Comparison of ENCODE assay signal across 21 mouse cellular contexts in genomic region chr1:17451204-17451866, GRCm38 (mm10).
DNase-seq lines count a peak whose midpoint lies in the region; ATAC-seq lines count a peak whose summit lies in the region.
"Had no signal": no experiment of that assay in that cellular context is flagged by ENCODE, and none has a peak within 500 bp of the region (broad histone marks: within the 10 kb centered on the region; RNA-seq: fewer than 3 reads in every experiment).

No protein-coding gene starts in this region.

- H3K9ac ChIP-seq in heart, embryonic 12.5 days: no peak overlapping the region
- H3K9ac ChIP-seq in neural tube, embryonic 11.5 days (ENCODE audit: low read length): no peak overlapping the region
- no peak overlapping the region for H3K9ac ChIP-seq in embryonic facial prominence, embryonic 12.5 days
- H3K9ac ChIP-seq: forebrain, embryonic 13.5 days; hindbrain, embryonic 13.5 days had no signal

- H3K36me3 ChIP-seq in heart, embryonic 12.5 days: no peaks in the 10 kb centered on the region
- no peaks in the 10 kb centered on the region for H3K36me3 ChIP-seq in heart, embryonic 10.5 days
- no peaks in the 10 kb centered on the region for H3K36me3 ChIP-seq in neural tube, embryonic 11.5 days (ENCODE audit: control insufficient read depth, insufficient read depth, low read length)
- H3K36me3 ChIP-seq in embryonic facial prominence, embryonic 12.5 days: no peaks in the 10 kb centered on the region
- H3K36me3 ChIP-seq: hindbrain, embryonic 13.5 days; midbrain, embryonic 10.5 days had no signal

- no peaks in the 10 kb centered on the region for H3K27me3 ChIP-seq in heart, embryonic 12.5 days (replicated peaks)
- no peaks in the 10 kb centered on the region for H3K27me3 ChIP-seq in heart, embryonic 10.5 days (ENCODE audit: insufficient read depth, poor library complexity, severe bottlenecking)
- H3K27me3 ChIP-seq in neural tube, embryonic 11.5 days (ENCODE audit: control insufficient read depth, insufficient read depth, low read length): no peaks in the 10 kb centered on the region
- H3K27me3 ChIP-seq in embryonic facial prominence, embryonic 12.5 days: no peaks in the 10 kb centered on the region
- H3K27me3 ChIP-seq: forebrain, embryonic 13.5 days; hindbrain, embryonic 13.5 days had no signal

- no peak overlapping the region for H3K4me2 ChIP-seq in heart, embryonic 12.5 days
- H3K4me2 ChIP-seq in neural tube, embryonic 11.5 days (ENCODE audit: low read depth): no peak overlapping the region
- no peak overlapping the region for H3K4me2 ChIP-seq in embryonic facial prominence, embryonic 12.5 days (replicated peaks)
- H3K4me2 ChIP-seq: forebrain, embryonic 13.5 days; hindbrain, embryonic 13.5 days; liver, embryonic 11.5 days had no signal

- no peak for DNase-seq in heart, embryonic 10.5 days (ENCODE audit: low spot score)
- no peak for DNase-seq in neural tube, embryonic 11.5 days (ENCODE audit: low spot score)
- DNase-seq in neural tube, embryonic 10.5 days (ENCODE audit: extremely low spot score, low spot score): no peak
- DNase-seq in mesoderm, embryonic 11.5 days (ENCODE audit: low read depth, low spot score): peak; percentile 11
- DNase-seq in left cerebral cortex, postnatal 10 days (ENCODE audit: extremely low spot score in 1 of 2, low spot score in 2 of 2): no peak
- DNase-seq in urinary bladder, adult 2 months (ENCODE audit: low spot score): no peak
- DNase-seq: cerebellum, adult 2 months; cerebellum, postnatal 36 days; heart, postnatal 14 days; left cerebral cortex, postnatal 4 days; lung, adult 18-20 months; lung, postnatal 14 days; right cerebral cortex, postnatal 4 days; thymus, adult 2 months had no signal

- no peak overlapping the region for H3K4me3 ChIP-seq in heart, embryonic 12.5 days
- no peak overlapping the region for H3K4me3 ChIP-seq in heart, embryonic 10.5 days
- H3K4me3 ChIP-seq in neural tube, embryonic 11.5 days (ENCODE audit: low read depth, low read length): no peak overlapping the region
- no peak overlapping the region for H3K4me3 ChIP-seq in embryonic facial prominence, embryonic 12.5 days
- H3K4me3 ChIP-seq: forebrain, embryonic 13.5 days; hindbrain, embryonic 13.5 days; midbrain, embryonic 10.5 days had no signal

- intact Hi-C loops in left cerebral cortex, postnatal 10 days (cut with DNase I): no loop called here

- 0 out of 2 replicates have a peak, but pooled peaks cover 2% of the 10 kb centered on the region for H3K4me1 ChIP-seq in heart, embryonic 12.5 days (replicated peaks)
- no peaks in the 10 kb centered on the region for H3K4me1 ChIP-seq in heart, embryonic 10.5 days
- no peaks in the 10 kb centered on the region for H3K4me1 ChIP-seq in neural tube, embryonic 11.5 days (ENCODE audit: control insufficient read depth, insufficient read depth, low read length)
- no peaks in the 10 kb centered on the region; the same call in 1 of the 2 replicates for H3K4me1 ChIP-seq in embryonic facial prominence, embryonic 12.5 days
- H3K4me1 ChIP-seq: forebrain, embryonic 13.5 days; hindbrain, embryonic 13.5 days; midbrain, embryonic 10.5 days had no signal

- no peaks in the 10 kb centered on the region for H3K9me3 ChIP-seq in heart, embryonic 12.5 days (replicated peaks)
- no peaks in the 10 kb centered on the region for H3K9me3 ChIP-seq in heart, embryonic 10.5 days
- no peaks in the 10 kb centered on the region for H3K9me3 ChIP-seq in neural tube, embryonic 11.5 days (ENCODE audit: control insufficient read depth, low read length)
- no peaks in the 10 kb centered on the region for H3K9me3 ChIP-seq in embryonic facial prominence, embryonic 12.5 days
- H3K9me3 ChIP-seq: forebrain, embryonic 13.5 days; hindbrain, embryonic 13.5 days; midbrain, embryonic 10.5 days had no signal

- 67% methylated on average over 2 of the region's 2 CpGs for WGBS in heart, embryonic 12.5 days
- 74% methylated on average over 2 of the region's 2 CpGs for WGBS in heart, embryonic 10.5 days
- WGBS in neural tube, embryonic 11.5 days: 65% methylated on average over 2 of the region's 2 CpGs
- WGBS in embryonic facial prominence, embryonic 12.5 days: 42% methylated on average over 2 of the region's 2 CpGs

- no peak for ATAC-seq in heart, embryonic 12.5 days (ENCODE audit: insufficient number of reproducible peaks, low FRiP score)
- no peak for ATAC-seq in neural tube, embryonic 11.5 days (ENCODE audit: insufficient read depth, low FRiP score, low TSS enrichment)
- no peak for ATAC-seq in embryonic facial prominence, embryonic 12.5 days (ENCODE audit: insufficient number of reproducible peaks, insufficient read depth, low FRiP score, low TSS enrichment)
- ATAC-seq: forebrain, embryonic 13.5 days; inflammation-experienced regulatory T-cells, adult 6 months had no signal

- H3K27ac ChIP-seq in heart, embryonic 12.5 days (ENCODE audit: poor library complexity, severe bottlenecking): 0 out of 2 replicates have a peak overlapping the region, but pooled peaks have one; percentile 38
- no peak overlapping the region for H3K27ac ChIP-seq in heart, embryonic 10.5 days
- 0 out of 2 replicates have a peak overlapping the region, but pooled peaks have one; percentile 10 for H3K27ac ChIP-seq in neural tube, embryonic 11.5 days (ENCODE audit: low read depth, low read length)
- 0 out of 2 replicates have a peak overlapping the region, but pooled peaks have one; percentile 50 for H3K27ac ChIP-seq in embryonic facial prominence, embryonic 12.5 days
- H3K27ac ChIP-seq: forebrain, embryonic 13.5 days; hindbrain, embryonic 13.5 days; midbrain, embryonic 10.5 days had no signal
